Mouse (Mus musculus) embryonic facial prominence, embryonic 10.5 days (tissue): ENCODE data around the gene Ppp1r21. TPM values are rescaled to one million over a fixed set of nuclear protein-coding genes. Genes with fewer than 3 reads are reported as not detected.

Source experiments
- DNase-seq: peaks from one replicate; pipeline ENCODE4 v3.0.0-alpha.2; 2017; ENCODE audit warnings: low spot score
- H3K27ac ChIP-seq: fragments of 300-500 bp; sonication (generic); replicated peaks from 2 replicates; pipeline ENCODE4 v1.5.1; 2016; ENCODE audit warnings: mild to moderate bottlenecking
- H3K27me3 ChIP-seq: fragments of 300-500 bp; sonication (generic); replicated peaks from 2 replicates; pipeline ENCODE4 v1.6.1; 2016; ENCODE audit warnings: low read depth, mild to moderate bottlenecking; ENCODE audit not compliant: poor library complexity, severe bottlenecking
- H3K36me3 ChIP-seq: fragments of 300-500 bp; sonication (generic); replicated peaks from 2 replicates; pipeline ENCODE4 v1.6.1; 2016; ENCODE audit warnings: mild to moderate bottlenecking, moderate library complexity
- H3K4me1 ChIP-seq: fragments of 300-500 bp; sonication (generic); 2 replicates; pipeline ENCODE4 v1.6.1; 2016
- H3K4me3 ChIP-seq: fragments of 300-500 bp; sonication (generic); 2 replicates; pipeline ENCODE4 v1.5.1; 2016; ENCODE audit warnings: mild to moderate bottlenecking, moderate library complexity
- H3K9me3 ChIP-seq: fragments of 300-500 bp; sonication (generic); 2 replicates; pipeline ENCODE4 v1.6.1; 2016; ENCODE audit warnings: mild to moderate bottlenecking
- WGBS: fragments of 180-500 bp; shearing (Covaris S2); methylation state at CpG from one replicate; pipeline ENCODE4 v1.1.7; 2016; 5-methylcytosine and 5-hydroxymethylcytosine counted together
- polyA plus RNA-seq: library from polyadenylated mRNA; unstranded; fragments of >200 nt; fragmentation: Nextera tagmentation; extraction: Ambion mirVana; gene quantifications from 2 replicates; pipeline ENCODE4 v1.2.1, GENCODE M21; 2016

The Ppp1r21 gene
- polyA plus RNA-seq, 1 experiment from 2014 or later, result 17.9 TPM

- 27% methylated on average over 7 of the region's 7 CpGs for WGBS
- Histone ChIP-seq H3K4me3 (no peak overlapping the region), H3K27ac (peak overlapping the region; percentile 77), H3K9me3 (no peaks in the 10 kb centered on the region), H3K4me1 (peaks cover 50% of the 10 kb centered on the region), H3K27me3 (no peaks in the 10 kb centered on the region), H3K36me3 (peaks cover 12% of the 10 kb centered on the region)
- DNase-seq, result peak; percentile 47
These were observed 96.5 kb downstream of the Ppp1r21 start for GRCm38 (mm10) chr17:88626347-88626811.

DNA sequence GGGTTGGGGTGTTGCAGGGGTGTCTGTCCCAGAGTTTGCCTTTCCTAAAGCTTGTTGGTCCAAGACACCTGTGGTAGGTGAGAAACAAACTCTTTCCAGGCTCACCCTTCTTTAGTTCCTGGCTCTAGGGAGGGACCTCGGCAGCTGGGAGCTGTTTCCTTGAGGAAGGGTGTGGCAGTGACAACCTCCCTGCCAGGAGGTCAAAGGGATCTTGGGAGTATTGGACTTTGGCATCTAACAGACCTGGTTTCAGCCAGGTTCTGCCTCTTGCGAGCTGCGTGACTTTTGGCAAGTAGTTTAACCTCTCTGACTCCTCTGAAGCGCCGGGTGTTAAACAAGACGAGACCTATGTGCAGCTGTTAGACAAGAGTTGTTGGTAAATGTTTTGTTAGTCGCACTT is 97.2 kb downstream of the Ppp1r21 start:
- Histone ChIP-seq H3K9me3 (no peaks in the 10 kb centered on the region), H3K4me3 (no peak overlapping the region), H3K4me1 (peaks cover 55% of the 10 kb centered on the region), H3K27me3 (no peaks in the 10 kb centered on the region), H3K27ac (peak overlapping the region; percentile 77), H3K36me3 (peaks cover 5% of the 10 kb centered on the region; the same call in 1 of the 2 replicates)
- no peak for DNase-seq
- 78% methylated on average over 7 of the region's 7 CpGs for WGBS

GRCm38 (mm10) chr17:88628676-88629380 is 98.9 kb downstream of the Ppp1r21 start:
- Histone ChIP-seq H3K4me1 (peaks cover 59% of the 10 kb centered on the region), H3K9me3 (no peaks in the 10 kb centered on the region), H3K4me3 (no peak overlapping the region), H3K27ac (peak overlapping the region; percentile 81), H3K36me3 (no peaks in the 10 kb centered on the region; the same call in 1 of the 2 replicates), H3K27me3 (no peaks in the 10 kb centered on the region)
- 67% methylated on average over 10 of the region's 10 CpGs for WGBS
- DNase-seq, result no peak

GRCm38 (mm10) chr17:88629381-88629759 is 99.5 kb downstream of the Ppp1r21 start:
- H3K36me3 ChIP-seq, result no peaks in the 10 kb centered on the region
- H3K27ac ChIP-seq, result peak overlapping the region; percentile 81
- no peaks in the 10 kb centered on the region for H3K9me3 ChIP-seq
- WGBS, result 41% methylated on average over 4 of the region's 4 CpGs
- DNase-seq, result no peak
- H3K4me3 ChIP-seq, result no peak overlapping the region
- H3K27me3 ChIP-seq, result no peaks in the 10 kb centered on the region
- H3K4me1 ChIP-seq, result peaks cover 59% of the 10 kb centered on the region

DNA sequence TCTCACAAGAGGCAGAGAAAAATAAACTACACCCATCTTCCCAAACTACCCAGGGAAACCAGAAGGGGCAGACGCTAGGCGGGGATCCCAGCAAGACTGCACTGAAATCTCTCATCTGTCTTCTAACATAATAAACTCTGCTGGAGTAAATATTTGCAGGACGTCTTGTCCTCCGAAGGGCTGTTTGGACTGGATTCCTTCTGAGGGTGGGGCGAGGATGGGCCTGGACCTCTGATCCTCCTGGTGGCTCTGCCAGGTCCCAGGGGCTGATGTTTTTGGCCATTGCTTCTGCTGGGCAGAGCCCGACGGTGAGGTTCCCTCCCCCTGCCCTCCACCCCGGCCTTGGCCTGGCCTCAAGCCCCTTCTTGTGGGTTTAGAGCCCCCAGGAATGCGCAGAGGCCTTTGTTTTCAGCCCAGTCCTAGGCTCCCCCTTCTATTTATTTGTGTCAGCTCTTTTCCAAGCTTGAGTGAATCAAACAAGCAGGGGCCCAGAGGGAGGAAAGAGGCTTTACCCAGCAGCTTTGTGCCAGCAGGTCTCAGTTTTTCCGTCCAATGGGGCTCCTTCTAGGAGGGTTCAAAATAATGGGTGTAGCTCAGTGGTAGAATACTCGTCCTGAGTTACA is 100.1 kb downstream of the Ppp1r21 start:
- Histone ChIP-seq H3K4me3 (no peak overlapping the region), H3K4me1 (peaks cover 59% of the 10 kb centered on the region)
- 25% methylated on average over 11 of the region's 11 CpGs for WGBS

GRCm38 (mm10) chr17:88630554-88630948 is 100.6 kb downstream of the Ppp1r21 start:
- WGBS, result 83% methylated on average over 3 of the region's 3 CpGs
- Histone ChIP-seq H3K27me3 (no peaks in the 10 kb centered on the region), H3K36me3 (peaks cover 5% of the 10 kb centered on the region), H3K4me3 (no peak overlapping the region), H3K27ac (peak overlapping the region; percentile 81), H3K9me3 (no peaks in the 10 kb centered on the region), H3K4me1 (peaks cover 56% of the 10 kb centered on the region)
- DNase-seq, result no peak

More for the DNA sequence above, 100.1 kb downstream of the Ppp1r21 start:
- H3K27me3 ChIP-seq, result no peaks in the 10 kb centered on the region
- peak overlapping the region; percentile 81 for H3K27ac ChIP-seq
- H3K9me3 ChIP-seq, result no peaks in the 10 kb centered on the region
- peaks cover under 1% of the 10 kb centered on the region; the same call in 1 of the 2 replicates for H3K36me3 ChIP-seq
- DNase-seq, result no peak

DNA sequence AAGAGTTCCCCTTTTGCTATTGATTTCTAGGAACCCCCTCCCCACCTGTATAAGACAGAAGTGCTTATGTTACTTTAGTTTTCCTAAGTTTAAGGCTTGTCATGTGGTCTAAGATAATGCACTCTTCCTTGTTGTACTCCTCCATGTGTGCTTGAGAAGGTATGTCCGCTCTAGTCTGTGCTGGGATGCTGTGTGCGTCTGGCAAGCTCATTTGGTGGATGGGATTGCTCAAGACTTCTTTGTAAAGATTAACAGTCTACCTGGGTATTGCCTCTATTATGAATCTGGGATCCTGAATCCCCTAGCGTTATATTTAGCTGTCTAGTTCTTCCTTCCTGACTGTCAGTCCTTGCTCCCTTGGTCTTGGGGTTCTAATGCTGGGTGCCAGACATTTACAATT is 102.7 kb downstream of the Ppp1r21 start:
- DNase-seq, result no peak
- no peaks in the 10 kb centered on the region for H3K9me3 ChIP-seq
- H3K27me3 ChIP-seq, result no peaks in the 10 kb centered on the region
- H3K27ac ChIP-seq, result no peak overlapping the region
- H3K4me1 ChIP-seq, result peaks cover 48% of the 10 kb centered on the region
- H3K36me3 ChIP-seq, result peaks cover 13% of the 10 kb centered on the region
- 95% methylated on average over 3 of the region's 3 CpGs for WGBS
- no peak overlapping the region for H3K4me3 ChIP-seq

- Histone ChIP-seq H3K4me1 (peaks cover 22% of the 10 kb centered on the region), H3K27ac (no peak overlapping the region), H3K36me3 (peaks cover 13% of the 10 kb centered on the region), H3K27me3 (no peaks in the 10 kb centered on the region), H3K9me3 (no peaks in the 10 kb centered on the region), H3K4me3 (no peak overlapping the region)
- 83% methylated on average over 14 of the region's 14 CpGs for WGBS
- no peak for DNase-seq
These were observed 106.2 kb downstream of the Ppp1r21 start for GRCm38 (mm10) chr17:88636076-88636475.

GRCm38 (mm10) chr17:88636587-88636986 is 106.7 kb downstream of the Ppp1r21 start:
- WGBS, result 30% methylated on average over 12 of the region's 12 CpGs
- peak; percentile 37 for DNase-seq

More at GRCm38 (mm10) chr17:88636587-88636986, 106.7 kb downstream of the Ppp1r21 start:
- Histone ChIP-seq H3K4me3 (no peak overlapping the region), H3K36me3 (peaks cover 13% of the 10 kb centered on the region), H3K9me3 (no peaks in the 10 kb centered on the region), H3K27ac (no peak overlapping the region), H3K4me1 (peaks cover 18% of the 10 kb centered on the region), H3K27me3 (no peaks in the 10 kb centered on the region)

Other genes starting within 250 kb of the Ppp1r21 start
- gene Foxn2, start 89.4 kb upstream of the Ppp1r21 start, polyA plus RNA-seq, result 16.6 and 17.3 TPM in 2 replicates
- gene Ston1, start 67.6 kb downstream of the Ppp1r21 start, polyA plus RNA-seq, result 2.0 and 2.3 TPM in 2 replicates
- 0.17 and 0.18 TPM in 2 replicates for gene Gtf2a1l, start 138.5 kb downstream of the Ppp1r21 start, polyA plus RNA-seq